Mouse (Mus musculus): Measurements from ENCODE around the gene Tnfaip6. TPM values are rescaled to one million over a fixed set of nuclear protein-coding genes. Genes with fewer than 3 reads are reported as not detected.

Tnfaip6 gene
- total RNA-seq, 2 experiments from 2014 or later = 0.81 to 1.1 TPM

DNA sequence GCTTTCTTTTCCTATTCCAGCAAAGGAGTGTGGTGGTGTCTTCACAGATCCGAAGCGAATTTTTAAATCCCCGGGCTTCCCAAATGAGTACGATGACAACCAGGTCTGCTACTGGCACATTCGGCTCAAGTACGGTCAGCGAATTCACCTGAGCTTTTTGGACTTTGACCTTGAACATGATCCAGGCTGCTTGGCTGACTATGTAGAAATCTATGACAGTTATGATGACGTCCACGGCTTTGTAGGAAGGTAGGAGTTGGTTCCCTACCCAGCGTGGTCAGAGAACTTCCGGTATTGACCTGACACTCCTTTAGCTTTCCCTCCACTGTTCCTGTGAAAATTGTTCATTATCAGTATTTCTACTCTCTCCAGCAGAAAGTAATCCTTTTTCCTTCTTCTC, 13.0 kb downstream of the Tnfaip6 start:
- no peak for ATAC-seq (replicated peaks; ENCODE audit: poor library complexity)

DNA sequence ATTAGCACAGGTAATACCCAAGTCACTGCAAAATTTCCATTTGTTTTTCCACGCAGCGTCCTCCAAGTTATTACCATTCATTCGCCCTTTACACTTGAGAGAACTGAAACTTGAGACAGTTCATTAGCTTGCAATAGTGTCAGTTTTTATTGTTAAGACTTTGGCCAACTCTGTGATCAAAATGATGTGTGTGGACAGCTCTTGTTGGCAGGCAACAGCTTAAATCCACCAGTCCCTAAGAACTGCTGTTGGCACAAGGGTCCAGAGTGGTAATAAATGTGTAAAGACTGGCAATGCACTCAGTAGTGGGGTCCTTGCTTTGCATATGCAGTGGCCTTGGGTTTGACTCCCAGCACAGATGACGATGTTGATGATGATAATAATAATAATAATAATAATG, 14.5 kb downstream of the Tnfaip6 start:
- no peak for ATAC-seq (replicated peaks; ENCODE audit: poor library complexity)

DNA sequence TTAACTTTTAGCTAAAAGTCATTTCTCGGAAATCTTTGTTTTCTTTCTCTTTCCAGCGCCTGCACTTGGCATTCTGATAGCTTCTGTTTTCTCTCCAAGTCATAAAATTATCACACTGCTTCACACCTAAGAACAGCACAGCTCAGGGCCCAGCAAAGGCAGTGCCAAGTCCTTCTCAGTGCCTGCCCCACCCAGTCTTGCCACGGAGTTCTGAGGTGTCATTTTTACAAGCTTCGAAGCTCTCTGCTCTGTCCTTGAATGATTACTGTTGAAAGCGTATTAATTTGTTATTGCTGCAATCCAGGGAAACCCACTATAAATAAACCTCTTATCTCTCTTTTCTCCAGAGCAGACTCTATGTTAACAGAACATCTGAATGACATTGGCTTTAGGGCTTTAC, 15.7 kb downstream of the Tnfaip6 start:
- no peak for ATAC-seq (replicated peaks; ENCODE audit: poor library complexity)

- ATAC-seq (replicated peaks; ENCODE audit: poor library complexity) = no peak
Observed at GRCm38 (mm10) chr2:52055616-52056015, 17.8 kb downstream of the Tnfaip6 start.

- ATAC-seq (replicated peaks; ENCODE audit: poor library complexity) = no peak
Observed at GRCm38 (mm10) chr2:52057099-52057498, 19.3 kb downstream of the Tnfaip6 start.

DNA sequence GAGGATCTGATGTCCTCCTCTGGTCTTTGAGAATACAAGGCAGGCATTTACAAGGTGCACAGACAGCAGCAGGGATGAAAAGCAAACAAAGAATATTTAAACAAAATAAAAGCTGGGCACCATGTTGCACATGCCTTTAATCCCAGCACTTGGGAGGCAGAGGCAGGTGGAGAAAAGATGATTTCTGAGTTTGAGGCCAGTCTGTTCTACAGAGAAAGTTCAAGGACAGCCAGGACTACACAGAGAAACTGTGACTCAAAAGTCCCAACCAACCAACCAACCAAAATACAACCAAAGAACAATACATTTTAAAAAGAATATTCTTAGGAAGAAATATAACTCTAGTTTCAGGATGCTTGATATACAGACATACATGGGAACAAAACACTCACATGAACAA, 19.9 kb downstream of the Tnfaip6 start:
- ATAC-seq (replicated peaks; ENCODE audit: poor library complexity) = no peak

DNA sequence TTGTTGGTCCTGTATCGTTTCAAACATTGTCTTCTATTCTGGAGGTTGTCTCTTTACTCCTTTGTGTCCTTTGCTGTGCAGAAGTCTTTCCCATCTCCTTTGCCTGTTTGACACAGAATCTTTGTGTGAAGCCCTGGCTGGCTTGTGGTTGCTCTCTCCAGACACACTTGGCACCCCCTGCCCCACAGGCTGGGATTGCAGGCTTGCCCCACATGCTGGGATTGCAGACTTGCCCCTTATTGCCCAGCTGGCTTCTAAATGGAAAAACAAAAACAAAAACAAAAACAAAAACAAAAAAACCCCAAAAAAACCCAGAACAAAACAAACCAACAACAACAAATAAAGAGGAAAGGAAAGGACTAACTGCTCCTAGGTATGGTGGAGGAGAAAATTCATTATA, 30.8 kb downstream of the Tnfaip6 start:
- ATAC-seq (replicated peaks; ENCODE audit: poor library complexity) = no peak

GRCm38 (mm10) chr2:52070816-52071215, 33.0 kb downstream of the Tnfaip6 start:
- no peak for ATAC-seq (replicated peaks; ENCODE audit: poor library complexity)

DNA sequence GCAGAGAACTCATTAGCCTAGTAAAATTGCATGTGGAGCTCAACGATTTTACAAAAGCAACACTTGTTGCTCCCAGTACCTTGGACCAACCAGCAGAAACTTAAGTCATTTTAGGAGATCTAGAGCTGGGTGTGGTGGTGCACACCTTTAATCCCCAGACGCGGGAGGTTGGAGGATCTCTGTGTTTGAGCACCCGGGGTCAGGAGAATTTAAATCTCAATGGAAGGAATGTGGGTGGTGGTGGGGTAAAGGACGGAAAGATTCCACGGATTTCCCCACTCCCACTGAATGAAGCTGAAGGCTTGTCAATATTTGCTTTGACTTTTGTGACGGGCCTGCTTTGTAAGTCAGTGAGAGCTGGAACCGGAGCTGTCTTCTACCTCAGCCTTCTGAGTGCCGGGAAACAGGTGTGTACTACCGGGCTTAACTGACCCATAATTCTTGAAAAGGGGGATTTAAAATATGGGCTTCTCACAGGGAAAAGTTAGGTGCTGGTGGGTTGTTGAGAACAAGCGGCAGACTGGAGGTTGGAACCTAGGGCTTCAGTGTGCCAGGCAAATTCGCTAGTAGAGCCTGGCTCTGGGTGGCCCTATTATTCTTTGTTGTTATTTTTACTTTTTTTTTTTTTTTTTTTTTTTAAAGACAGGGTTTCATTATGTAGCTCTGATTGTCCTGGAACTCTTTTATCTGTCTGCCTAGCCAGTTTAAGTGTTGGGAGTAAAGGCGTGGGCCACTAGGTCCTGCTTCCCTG, 33.6 kb downstream of the Tnfaip6 start:
- no peak for ATAC-seq (replicated peaks; ENCODE audit: poor library complexity)

GRCm38 (mm10) chr2:52072065-52072490, 34.3 kb downstream of the Tnfaip6 start:
- 0 out of 2 replicates have a peak, but pooled peaks have one; percentile 5 for ATAC-seq (replicated peaks; ENCODE audit: poor library complexity)

DNA sequence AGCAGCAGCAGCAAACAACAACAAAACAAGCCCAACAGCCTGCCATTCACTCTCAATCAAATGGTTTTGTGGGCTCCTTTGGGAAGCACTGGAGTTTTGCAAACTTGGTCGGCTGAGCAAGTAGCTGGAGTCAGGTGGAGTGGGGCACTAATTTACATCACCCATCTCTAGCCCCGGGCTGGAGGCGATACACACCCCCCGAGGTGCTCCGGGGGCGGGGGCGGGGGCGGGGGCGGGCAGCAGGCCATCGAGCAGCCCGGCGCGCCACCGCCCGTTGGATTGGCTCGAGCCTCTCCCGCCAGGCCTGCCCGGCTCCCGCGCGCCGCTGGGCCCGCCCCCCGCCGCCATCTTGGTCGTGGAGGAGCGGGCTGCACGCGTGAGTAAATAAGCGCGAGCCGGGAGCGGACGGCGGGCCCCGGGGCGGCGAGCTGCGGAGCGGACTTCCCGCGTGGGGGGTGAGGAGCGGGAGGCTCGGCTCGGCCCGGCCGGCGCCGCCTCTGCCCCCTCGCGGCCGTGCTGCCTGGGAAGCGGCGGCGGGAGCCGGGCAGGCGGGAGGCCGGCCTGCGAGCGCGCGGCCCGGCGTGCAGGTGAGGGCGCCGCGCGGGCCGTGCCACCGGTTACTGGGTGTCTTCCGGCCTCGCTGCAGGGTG, 34.8 kb downstream of the Tnfaip6 start, which contains the start of gene Rif1:
TSS of gene Rif1 (plus strand) at position 342 of the 650 bp plus-strand sequence.
- ATAC-seq (replicated peaks; ENCODE audit: poor library complexity) = peak; percentile 92

DNA sequence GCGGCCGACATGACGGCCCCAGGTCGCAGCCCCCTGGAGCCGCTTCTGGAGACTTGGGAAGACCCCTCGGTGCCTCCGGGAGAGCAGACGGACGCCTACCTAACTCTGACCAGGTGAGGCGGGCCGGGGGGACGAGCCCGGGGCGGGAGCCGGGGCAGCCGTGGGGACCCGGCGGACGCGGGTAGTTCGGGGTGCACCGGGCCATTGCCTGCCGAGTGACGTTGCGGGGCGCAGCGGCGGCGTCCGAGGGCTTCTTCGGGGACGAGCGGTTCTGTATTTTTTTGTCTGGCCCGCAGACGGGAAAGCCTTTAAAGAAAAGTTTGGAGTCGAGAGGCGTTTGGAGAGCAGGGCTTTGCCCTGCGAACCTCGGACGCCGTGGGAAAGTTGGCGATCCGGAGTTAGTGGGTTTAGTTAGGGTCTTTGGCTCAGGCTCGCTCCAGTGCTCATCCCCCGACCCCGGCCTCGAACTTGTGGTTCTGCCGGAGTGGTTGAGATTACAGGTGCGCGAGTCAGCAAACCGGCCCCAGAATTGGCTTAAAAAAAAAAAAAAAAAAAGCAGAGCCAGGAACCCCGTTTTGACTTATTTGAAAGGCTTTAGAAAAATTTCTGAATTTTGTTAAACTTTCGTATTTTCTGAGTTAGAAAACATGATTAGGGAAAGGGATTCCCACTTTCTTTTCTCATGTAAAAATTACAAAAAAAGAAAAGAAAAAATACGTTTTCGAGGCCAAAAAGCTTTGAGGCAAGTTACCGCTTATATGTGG, 35.5 kb downstream of the Tnfaip6 start:
- ATAC-seq (replicated peaks; ENCODE audit: poor library complexity) = peak; percentile 33

- ATAC-seq (replicated peaks; ENCODE audit: poor library complexity) = no peak
Observed at GRCm38 (mm10) chr2:52078666-52079065, 40.9 kb downstream of the Tnfaip6 start.

DNA sequence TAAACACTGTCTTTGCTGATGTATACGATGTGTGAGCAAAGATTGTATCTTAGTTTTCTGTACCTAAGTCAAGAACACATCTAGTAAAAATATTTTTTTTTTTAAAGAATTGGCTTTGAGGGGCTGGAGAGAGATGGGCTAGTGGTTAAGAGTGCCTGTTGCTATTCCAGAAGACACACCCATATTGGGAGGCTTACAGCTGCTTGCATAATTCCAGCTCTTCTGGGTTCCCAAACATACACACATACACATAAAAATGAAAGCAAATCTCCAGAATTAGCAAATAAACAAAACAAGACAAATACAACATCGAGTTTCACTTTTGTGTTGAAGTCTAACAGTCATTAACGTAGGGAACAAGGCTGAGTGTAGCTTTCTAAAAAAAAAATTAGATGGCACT, 46.2 kb downstream of the Tnfaip6 start:
- no peak for ATAC-seq (replicated peaks; ENCODE audit: poor library complexity)

GRCm38 (mm10) chr2:52084571-52084970, 46.8 kb downstream of the Tnfaip6 start:
- no peak for ATAC-seq (replicated peaks; ENCODE audit: poor library complexity)

Other genes with a start within 250 kb of the Tnfaip6 start
- 49.5 and 55.0 TPM in 2 replicates for gene Rbm43, start 102.8 kb upstream of the Tnfaip6 start, total RNA-seq (2015)
- gene Rbm43, start 102.8 kb upstream of the Tnfaip6 start, total RNA-seq (2017) = 27.7 and 30.1 TPM in 2 replicates
- 27.5 and 42.5 TPM in 2 replicates for gene Nmi, start 64.5 kb upstream of the Tnfaip6 start, total RNA-seq (2015)
- gene Nmi, start 64.5 kb upstream of the Tnfaip6 start, total RNA-seq (2017) = 57.6 and 67.8 TPM in 2 replicates
- gene Rif1, start 34.8 kb downstream of the Tnfaip6 start, total RNA-seq (2015) = 90.3 and 126 TPM in 2 replicates
- gene Rif1, start 34.8 kb downstream of the Tnfaip6 start, total RNA-seq (2017) = 79.4 and 107 TPM in 2 replicates